Mouse (Mus musculus) spleen, adult 2 months (tissue): ENCODE results near the gene Gpi1.

ENCODE experiments used
- CTCF ChIP-seq: fragments of 200-500 bp; IDR thresholded peaks from 2 replicates; pipeline ENCODE4 v1.5.1; 2011; ENCODE audit warnings: mild to moderate bottlenecking, inconsistent platforms; ENCODE audit not compliant: insufficient read depth, insufficient read length, insufficient replicate concordance; ENCODE audit errors: extremely low read depth
- POLR2A ChIP-seq: fragments of 200-500 bp; IDR thresholded peaks from 2 replicates; pipeline ENCODE4 v1.6.1; 2011; ENCODE audit warnings: low read depth, low read length, inconsistent platforms

DNA sequence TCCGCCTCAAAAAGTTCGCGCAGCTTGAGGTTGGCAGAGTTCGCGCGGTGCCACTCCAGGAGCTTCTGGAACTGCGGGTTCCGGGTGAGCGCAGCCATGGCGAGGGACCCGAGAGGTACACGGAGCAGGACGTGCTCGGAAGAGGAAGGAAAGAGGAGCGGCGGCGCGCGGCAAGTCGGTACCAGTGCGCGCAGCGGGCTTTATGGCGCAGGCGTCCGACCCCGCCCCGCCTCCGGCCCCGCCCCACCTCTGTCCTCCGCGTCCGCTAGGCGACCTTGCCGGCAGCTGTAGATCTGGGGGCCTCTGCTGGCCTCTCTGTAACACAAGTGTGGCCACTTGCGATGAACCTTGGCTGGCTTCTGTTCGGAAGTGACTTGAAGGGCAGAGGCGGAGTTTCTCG, at the start of gene Gpi1:
- peak; percentile 31; the same call in 1 of the 2 replicates for TF ChIP-seq CTCF
- peak; percentile 75 for TF ChIP-seq POLR2A
